Mouse (Mus musculus) hindbrain, embryonic 10.5 days (tissue): ENCODE data around the gene Vsig4. TPM values are rescaled to one million over a fixed set of nuclear protein-coding genes. Genes with fewer than 3 reads are reported as not detected.

ENCODE experiments used
- microRNA counts: library from miRNA; unstranded; fragments of <30 nt; microRNA quantifications from one replicate; lab custom pipeline; 2017
- polyA plus RNA-seq: library from polyadenylated mRNA; unstranded; fragments of >200 nt; fragmentation: Nextera tagmentation; extraction: Ambion mirVana; gene quantifications from 2 replicates; pipeline ENCODE4 v1.2.1, GENCODE M21; 2016

Vsig4 gene
- polyA plus RNA-seq, 1 experiment from 2014 or later, result not detected

MicroRNAs encoded within 50 kb of the gene (microRNA counts, 519-probe panel; counts per million panel counts)
- microRNA mmu-miR-223 (lab: Ali Mortazavi, UCI), result 1,255 counts per million, percentile 77 among the panel's probes with 10 or more counts

Other genes starting within 250 kb of the Vsig4 start
- gene Msn, start 197.4 kb downstream of the Vsig4 start, polyA plus RNA-seq, result 122 and 128 TPM in 2 replicates
- 16.0 and 18.7 TPM in 2 replicates for gene Heph, start 161.9 kb upstream of the Vsig4 start, polyA plus RNA-seq
- 0.09 TPM in 1 of 2 replicates, not detected in the other for gene Hsf3, start 162.9 kb upstream of the Vsig4 start, polyA plus RNA-seq